Mouse (Mus musculus) embryonic facial prominence, embryonic 15.5 days (tissue): ENCODE measurements around the gene Glipr1l2. TPM values are rescaled to one million over a fixed set of nuclear protein-coding genes. Genes with fewer than 3 reads are reported as not detected.

Experiments
- ATAC-seq: fragments of 200-750 bp; cut with Nextera tagmentation; 2 replicates; pipeline ENCODE4 v1.8.0; 2017; ENCODE audit warnings: low read depth, moderate TSS enrichment; ENCODE audit not compliant: insufficient number of reproducible peaks, low FRiP score, low TSS enrichment
- H3K27ac ChIP-seq: fragments of 300-500 bp; sonication (generic); replicated peaks from 2 replicates; pipeline ENCODE4 v1.5.1; 2015; ENCODE audit warnings: mild to moderate bottlenecking, inconsistent platforms
- H3K27me3 ChIP-seq: fragments of 300-500 bp; sonication (generic); 2 replicates; pipeline ENCODE4 v1.6.1; 2015; ENCODE audit warnings: inconsistent platforms
- H3K36me3 ChIP-seq: fragments of 300-500 bp; sonication (generic); 2 replicates; pipeline ENCODE4 v1.6.1; 2015; ENCODE audit warnings: mild to moderate bottlenecking, inconsistent platforms
- H3K4me1 ChIP-seq: fragments of 300-500 bp; sonication (generic); 2 replicates; pipeline ENCODE4 v1.6.1; 2015; ENCODE audit warnings: inconsistent platforms
- H3K4me2 ChIP-seq: fragments of 300-500 bp; sonication (generic); replicated peaks from 2 replicates; pipeline ENCODE4 v1.6.1; 2015; ENCODE audit warnings: mild to moderate bottlenecking, inconsistent platforms
- H3K4me3 ChIP-seq: fragments of 300-500 bp; sonication (generic); replicated peaks from 2 replicates; pipeline ENCODE4 v1.5.1; 2015; ENCODE audit warnings: mild to moderate bottlenecking, inconsistent platforms
- H3K9ac ChIP-seq: fragments of 300-500 bp; sonication (generic); 2 replicates; pipeline ENCODE4 v1.6.1; 2015; ENCODE audit warnings: inconsistent platforms
- H3K9me3 ChIP-seq: fragments of 300-500 bp; sonication (generic); replicated peaks from 2 replicates; pipeline ENCODE4 v1.6.1; 2016; ENCODE audit warnings: inconsistent platforms
- WGBS: fragments of 180-500 bp; shearing (Covaris S2); methylation state at CpG from one replicate; pipeline ENCODE4 v1.1.7; 2015; 5-methylcytosine and 5-hydroxymethylcytosine counted together
- polyA plus RNA-seq: library from polyadenylated mRNA; unstranded; fragments of >200 nt; fragmentation: Nextera tagmentation; extraction: Ambion mirVana; gene quantifications from 2 replicates; pipeline ENCODE4 v1.2.1, GENCODE M21; 2015

The Glipr1l2 gene
- polyA plus RNA-seq, 1 experiment from 2014 or later = not detected

- H3K36me3 ChIP-seq = no peaks in the 10 kb centered on the region
- no peaks in the 10 kb centered on the region for H3K27me3 ChIP-seq
- H3K27ac ChIP-seq = no peak overlapping the region
- H3K4me3 ChIP-seq = no peak overlapping the region
- H3K4me2 ChIP-seq = no peak overlapping the region
- no peaks in the 10 kb centered on the region for H3K4me1 ChIP-seq
- no peaks in the 10 kb centered on the region for H3K9me3 ChIP-seq
- no peak for ATAC-seq
- WGBS = 91% methylated on average over 3 of the region's 3 CpGs
- no peak overlapping the region for H3K9ac ChIP-seq
These were observed 49.0 kb downstream of the Glipr1l2 start for GRCm38 (mm10) chr10:112132194-112132593.

DNA sequence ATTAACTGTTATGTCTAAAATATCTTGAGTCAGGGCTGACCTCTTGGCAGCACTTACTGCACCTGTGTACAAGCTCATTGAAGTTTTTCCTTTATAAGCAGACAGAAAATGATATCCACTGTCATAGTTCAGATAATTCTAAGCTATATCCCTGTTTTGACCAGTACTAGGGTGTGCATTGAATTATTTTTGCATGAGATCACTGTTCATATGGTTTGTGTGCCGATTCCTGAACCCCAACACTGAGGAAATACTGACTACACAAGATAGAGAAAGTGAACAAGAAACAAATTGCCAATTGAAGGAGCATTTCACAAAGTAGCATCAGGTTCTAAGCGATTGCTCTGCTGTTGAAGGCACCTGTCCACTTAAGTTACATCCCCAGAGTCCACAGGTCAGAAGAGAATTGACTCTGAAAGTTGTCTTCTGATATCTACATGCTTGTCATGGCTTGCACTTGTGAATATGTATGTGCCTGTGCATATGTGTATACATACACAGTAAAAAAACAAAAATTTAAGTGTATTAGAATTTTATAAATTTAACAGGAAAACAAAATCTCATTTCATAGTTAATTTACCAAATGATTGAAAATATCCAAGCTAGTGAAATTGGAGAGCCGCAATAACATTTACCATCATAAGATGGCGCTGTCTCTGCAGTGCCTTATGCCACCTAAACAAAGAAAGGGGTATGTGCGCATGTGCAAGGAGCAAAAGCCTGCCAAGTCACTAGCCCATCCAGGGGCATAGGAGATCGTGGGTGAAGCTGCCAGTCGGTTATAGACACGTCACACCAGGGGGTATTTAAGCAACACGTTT, 55.1 kb downstream of the Glipr1l2 start:
- 16% methylated on average over 9 of the region's 9 CpGs for WGBS
- H3K9me3 ChIP-seq = no peaks in the 10 kb centered on the region
- peak overlapping the region; percentile 42 for H3K4me2 ChIP-seq
- H3K27ac ChIP-seq = no peak overlapping the region
- no peaks in the 10 kb centered on the region for H3K36me3 ChIP-seq
- no peaks in the 10 kb centered on the region for H3K4me1 ChIP-seq
- ATAC-seq = no peak
- peak overlapping the region; percentile 34 for H3K4me3 ChIP-seq
- H3K9ac ChIP-seq = no peak overlapping the region
- no peaks in the 10 kb centered on the region for H3K27me3 ChIP-seq

DNA sequence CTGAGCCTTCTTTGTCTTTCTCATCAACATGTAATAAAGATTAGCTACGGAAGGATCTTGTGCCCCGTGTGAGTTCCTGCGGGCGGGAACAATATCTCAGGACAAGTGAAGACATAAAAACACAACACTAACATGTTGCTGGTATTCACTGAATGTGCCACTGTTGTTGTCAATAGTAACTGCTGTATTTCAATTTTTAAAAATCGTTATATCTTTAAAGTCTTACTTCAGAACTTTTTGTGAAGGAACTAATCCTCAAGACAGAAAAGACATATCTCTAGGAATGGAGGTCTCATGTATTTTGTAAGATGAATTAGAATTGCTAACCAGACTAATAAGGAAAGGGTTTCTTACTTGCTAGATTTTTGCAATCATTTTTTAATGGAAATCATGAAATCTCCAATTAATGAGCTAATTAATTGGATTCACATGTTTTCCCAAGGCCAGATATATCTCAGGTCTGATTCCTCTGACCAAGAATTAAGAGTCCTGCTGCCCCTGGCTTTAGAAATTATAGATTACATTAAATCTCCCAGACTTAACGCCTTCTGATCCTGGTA, 55.8 kb downstream of the Glipr1l2 start:
- no peak overlapping the region for H3K27ac ChIP-seq
- WGBS = 40% methylated on average over 6 of the region's 6 CpGs
- ATAC-seq = no peak
- peak overlapping the region; percentile 42 for H3K4me2 ChIP-seq
- no peak overlapping the region for H3K9ac ChIP-seq
- H3K4me1 ChIP-seq = no peaks in the 10 kb centered on the region
- no peaks in the 10 kb centered on the region for H3K9me3 ChIP-seq
- H3K27me3 ChIP-seq = no peaks in the 10 kb centered on the region
- peak overlapping the region; percentile 34 for H3K4me3 ChIP-seq
- H3K36me3 ChIP-seq = no peaks in the 10 kb centered on the region

- H3K27me3 ChIP-seq = no peaks in the 10 kb centered on the region
- H3K9ac ChIP-seq = no peak overlapping the region
- H3K27ac ChIP-seq = no peak overlapping the region
- no peaks in the 10 kb centered on the region for H3K9me3 ChIP-seq
- H3K4me1 ChIP-seq = no peaks in the 10 kb centered on the region
- H3K4me3 ChIP-seq = no peak overlapping the region
- WGBS = 51% methylated on average over 2 of the region's 2 CpGs
- no peaks in the 10 kb centered on the region for H3K36me3 ChIP-seq
- ATAC-seq = no peak
- no peak overlapping the region for H3K4me2 ChIP-seq
These were observed 56.7 kb downstream of the Glipr1l2 start for GRCm38 (mm10) chr10:112139834-112140233.

Other genes with a start within 250 kb of the Glipr1l2 start
- gene Krr1, start 110.7 kb upstream of the Glipr1l2 start, polyA plus RNA-seq = 34.7 and 36.3 TPM in 2 replicates
- gene Glipr1, start 80.7 kb upstream of the Glipr1l2 start, polyA plus RNA-seq = 3.0 and 4.3 TPM in 2 replicates
- not detected in 2 replicates for gene Glipr1l1, start 23.2 kb upstream of the Glipr1l2 start, polyA plus RNA-seq
- 0.44 TPM in 1 of 2 replicates, not detected in the other for gene Glipr1l3, start 77.0 kb downstream of the Glipr1l2 start, polyA plus RNA-seq
- gene Caps2, start 80.3 kb downstream of the Glipr1l2 start, polyA plus RNA-seq = 0.49 and 0.73 TPM in 2 replicates
- gene Kcnc2, start 187.8 kb downstream of the Glipr1l2 start, polyA plus RNA-seq = 1.1 and 1.2 TPM in 2 replicates